Mouse (Mus musculus) ES-Bruce4 (cell line): ENCODE measurements around the gene Ltn1.
A peak's percentile ranks its signal among the peaks of the same experiment; 100 is the strongest.

ENCODE experiments used
- CTCF ChIP-seq: IDR thresholded peaks from one replicate; pipeline ENCODE4 v1.8.1; 2011; ENCODE audit warnings: low read depth, low read length
- EP300 ChIP-seq: IDR thresholded peaks from 2 replicates; pipeline ENCODE4 v1.6.1; 2011; ENCODE audit warnings: low read depth, low read length; ENCODE audit not compliant: insufficient read depth
- POLR2A ChIP-seq: IDR thresholded peaks from one replicate; pipeline ENCODE4 v1.8.1; 2011; ENCODE audit warnings: low read length; ENCODE audit not compliant: insufficient read depth

GRCm38 (mm10) chr16:87435411-87436205, 3.2 kb upstream of the Ltn1 start:
- TF ChIP-seq CTCF = no peak
- no peak for TF ChIP-seq POLR2A
- peak; percentile 47; the same call in 1 of the 2 replicates for TF ChIP-seq EP300
